In the genomic region with DNA sequence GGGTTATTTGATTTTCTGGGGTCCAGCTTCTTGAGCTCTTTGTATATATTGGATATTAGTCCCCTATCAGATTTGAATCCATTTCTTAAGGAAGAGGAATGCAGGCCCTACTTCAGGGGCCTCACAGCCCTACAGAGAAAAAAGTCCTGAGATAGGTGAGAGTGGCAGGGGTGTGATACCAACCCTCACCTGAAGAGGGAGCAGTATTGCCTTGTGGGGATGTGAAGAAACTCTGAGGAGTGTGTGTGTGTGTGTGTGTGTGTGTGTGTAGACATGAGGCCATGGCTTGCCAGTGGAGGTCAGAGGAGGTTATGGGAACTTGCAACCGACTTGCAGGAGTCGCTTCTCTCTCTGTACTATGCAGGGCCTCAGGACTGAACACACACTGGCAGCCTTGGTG, we compare ENCODE assay signal across 10 mouse cellular contexts.
A peak's percentile ranks its signal among the peaks of the same experiment; 100 is the strongest.
DNase-seq lines count a peak whose midpoint lies in the region; ATAC-seq and TF ChIP-seq lines count a peak whose summit lies in the region.
"Had no signal": no experiment of that assay in that cellular context is flagged by ENCODE, and none has a peak within 500 bp of the region (broad histone marks: within the 10 kb centered on the region; RNA-seq: fewer than 3 reads in every experiment).

No protein-coding gene starts in this region.

- peaks cover 11% of the 10 kb centered on the region for H3K27me3 ChIP-seq in Patski

- in situ Hi-C loops in Patski (cut with MboI; ENCODE audit: low pct_unique_long_range_greater_than_20kb): no loop called here

- DNase-seq in adrenal gland, adult 2 months: peak; percentile 7
- no peak for DNase-seq in adrenal gland, postnatal 4 days (ENCODE audit: low spot score in 2 of 2)
- peak; percentile 16 for DNase-seq in kidney, postnatal 10 days
- DNase-seq in kidney, postnatal 14 days: no peak
- DNase-seq in Patski (ENCODE audit: low read depth, low spot score): no peak
- DNase-seq in lung, postnatal 14 days: peak; percentile 19
- DNase-seq in yolk sac, embryonic 10.5 days (ENCODE audit: low spot score): no peak
- DNase-seq in urinary bladder, adult 18-20 months (ENCODE audit: low spot score in 2 of 2): no peak
- DNase-seq: heart, adult 18-20 months; layer of hippocampus, adult 9-11 months had no signal

- ATAC-seq in Patski: no peak

- POLR2A ChIA-PET in Patski (lab: Charles Lee): no interaction called here

- CTCF ChIA-PET in Patski (lab: Charles Lee): no interaction called here

- TF ChIP-seq CTCF in Patski (IDR thresholded peaks at IDR 0.05): peak; percentile 68

Comparison
In these comparisons a context has a peak if more than half of its experiments do, and no peak if none do; other contexts are left out.
1. DNase-seq: peak in adrenal gland, adult 2 months (single experiment), kidney, postnatal 10 days (single experiment) and lung, postnatal 14 days (single experiment); none in adrenal gland, postnatal 4 days (0 of 2), kidney, postnatal 14 days (single experiment), Patski (single experiment), yolk sac, embryonic 10.5 days (single experiment) and urinary bladder, adult 18-20 months (0 of 2).